Mouse (Mus musculus): Measurements from ENCODE around the gene 4931422A03Rik. TPM values are rescaled to one million over a fixed set of nuclear protein-coding genes. Genes with fewer than 3 reads are reported as not detected.
"Not testable (repeated sequence)": the region's sequence is repeated elsewhere in the genome, so short reads cannot be mapped to it uniquely, and the experiment has no call there.

4931422A03Rik gene
- 2.2 and 2.7 TPM in 2 replicates for polyA plus RNA-seq (2016; fragmentation: Nextera tagmentation; extraction: Ambion mirVana)

GRCm38 (mm10) chr2:104028139-104028723 is at the start of gene 4931422A03Rik:
4931422A03Rik (minus strand) TSS chr2:104028361.
- Histone ChIP-seq H3K9me3 (no peaks in the 10 kb centered on the region), H3K4me1 (peaks cover 14% of the 10 kb centered on the region), H3K9ac (peak within 1 kb of the TSS; percentile 84), H3K27me3 (replicated peaks) (no peaks in the 10 kb centered on the region), H3K27ac (0 out of 2 replicates have a peak within 1 kb of the TSS, but pooled peaks have one; percentile 18), H3K4me3 (peak within 1 kb of the TSS; percentile 71), H3K4me2 (replicated peaks) (peak within 1 kb of the TSS; percentile 92), H3K36me3 (peaks cover 5% of the 10 kb centered on the region; the same call in 1 of the 2 replicates)
- WGBS, result under 1% methylated on average over 32 of the region's 32 CpGs
- ATAC-seq (ENCODE audit: low FRiP score, low read depth), result peak; percentile 72

DNA sequence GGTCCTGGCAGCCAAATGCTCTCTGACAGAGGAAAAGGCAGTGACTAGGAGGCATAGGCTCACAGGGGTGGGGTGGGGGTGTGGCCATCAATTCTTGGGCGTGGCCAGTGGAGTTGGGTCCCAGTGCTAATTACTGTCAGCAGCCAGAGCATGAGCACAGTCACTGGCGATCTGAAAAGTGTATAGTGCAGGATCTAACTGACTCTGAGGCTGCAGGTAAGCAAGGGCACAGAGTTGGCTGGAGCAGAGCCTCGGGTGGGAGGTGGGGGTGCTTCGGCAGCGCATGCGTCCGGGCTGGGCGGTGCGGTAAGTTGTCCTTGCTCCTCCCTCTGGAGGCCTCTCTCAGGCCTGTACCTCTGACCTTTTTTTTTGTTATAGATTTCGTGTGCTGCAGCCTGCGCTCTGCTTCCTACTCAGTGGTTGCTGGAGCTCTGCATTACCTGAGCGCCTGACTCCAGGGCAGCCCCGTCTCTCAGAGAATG is 41.6 kb upstream of the 4931422A03Rik start, which contains the start of gene Cd59b:
Gene Cd59b (plus strand): TSS at position 146 of the 482 bp plus-strand sequence.
- peak within 1 kb of the TSS; percentile 29; the same call in 1 of the 2 replicates for H3K9ac ChIP-seq
- no peaks in the 10 kb centered on the region for H3K4me1 ChIP-seq
- H3K27ac ChIP-seq, result no peak within 1 kb of the TSS
- H3K9me3 ChIP-seq, result no peaks in the 10 kb centered on the region
- H3K36me3 ChIP-seq, result no peaks in the 10 kb centered on the region
- peak; percentile 76 for ATAC-seq (ENCODE audit: low FRiP score, low read depth)
- 3% methylated on average over 13 of the region's 13 CpGs for WGBS
- peak within 1 kb of the TSS; percentile 62 for H3K4me2 ChIP-seq (replicated peaks)
- no peaks in the 10 kb centered on the region for H3K27me3 ChIP-seq (replicated peaks)
- peak within 1 kb of the TSS; percentile 32 for H3K4me3 ChIP-seq

- H3K4me3 ChIP-seq; H3K4me2 ChIP-seq (replicated peaks); H3K36me3 ChIP-seq; H3K9me3 ChIP-seq; H3K27ac ChIP-seq; H3K27me3 ChIP-seq (replicated peaks); H3K4me1 ChIP-seq; ATAC-seq (ENCODE audit: low FRiP score, low read depth); H3K9ac ChIP-seq: not testable (repeated sequence)
- WGBS, result 90% methylated on average over 7 of the region's 7 CpGs
Measured at GRCm38 (mm10) chr2:104068450-104068849, 40.3 kb upstream of the 4931422A03Rik start, which contains the start of gene Gm10799. Gm10799 (minus strand) TSS chr2:104068550.

GRCm38 (mm10) chr2:104065526-104065925 is 37.4 kb upstream of the 4931422A03Rik start, which contains the start of gene Gm10912:
Gm10912 (plus strand) TSS chr2:104065826.
- WGBS, result 92% methylated on average over 6 of the region's 6 CpGs
- H3K4me1 ChIP-seq, result not testable (repeated sequence)

GRCm38 (mm10) chr2:104064152-104064551 is 36.0 kb upstream of the 4931422A03Rik start:
- no peaks in the 10 kb centered on the region for H3K4me1 ChIP-seq
- H3K9me3 ChIP-seq, result no peaks in the 10 kb centered on the region; the same call in 1 of the 2 replicates
- H3K9ac ChIP-seq, result no peak overlapping the region
- H3K36me3 ChIP-seq, result peaks cover 12% of the 10 kb centered on the region
- H3K27ac ChIP-seq, result no peak overlapping the region
- ATAC-seq (ENCODE audit: low FRiP score, low read depth), result no peak
- H3K4me3 ChIP-seq, result no peak overlapping the region
- WGBS, result 88% methylated on average over 2 of the region's 2 CpGs
- no peaks in the 10 kb centered on the region for H3K27me3 ChIP-seq (replicated peaks)
- no peak overlapping the region for H3K4me2 ChIP-seq (replicated peaks)

More at GRCm38 (mm10) chr2:104065526-104065925, 37.4 kb upstream of the 4931422A03Rik start, which contains the start of gene Gm10912:
- ATAC-seq (ENCODE audit: low FRiP score, low read depth); H3K27me3 ChIP-seq (replicated peaks); H3K9me3 ChIP-seq; H3K4me3 ChIP-seq; H3K27ac ChIP-seq; H3K36me3 ChIP-seq; H3K4me2 ChIP-seq (replicated peaks); H3K9ac ChIP-seq: not testable (repeated sequence)

- H3K4me1 ChIP-seq, result no peaks in the 10 kb centered on the region
- peaks cover 17% of the 10 kb centered on the region for H3K36me3 ChIP-seq
- no peaks in the 10 kb centered on the region; the same call in 1 of the 2 replicates for H3K9me3 ChIP-seq
- no peak overlapping the region for H3K4me3 ChIP-seq
- H3K4me2 ChIP-seq (replicated peaks), result no peak overlapping the region
- no peaks in the 10 kb centered on the region for H3K27me3 ChIP-seq (replicated peaks)
- H3K9ac ChIP-seq, result no peak overlapping the region
- no peak for ATAC-seq (ENCODE audit: low FRiP score, low read depth)
- no peak overlapping the region for H3K27ac ChIP-seq
Measured at GRCm38 (mm10) chr2:104062665-104063064, 34.5 kb upstream of the 4931422A03Rik start.

DNA sequence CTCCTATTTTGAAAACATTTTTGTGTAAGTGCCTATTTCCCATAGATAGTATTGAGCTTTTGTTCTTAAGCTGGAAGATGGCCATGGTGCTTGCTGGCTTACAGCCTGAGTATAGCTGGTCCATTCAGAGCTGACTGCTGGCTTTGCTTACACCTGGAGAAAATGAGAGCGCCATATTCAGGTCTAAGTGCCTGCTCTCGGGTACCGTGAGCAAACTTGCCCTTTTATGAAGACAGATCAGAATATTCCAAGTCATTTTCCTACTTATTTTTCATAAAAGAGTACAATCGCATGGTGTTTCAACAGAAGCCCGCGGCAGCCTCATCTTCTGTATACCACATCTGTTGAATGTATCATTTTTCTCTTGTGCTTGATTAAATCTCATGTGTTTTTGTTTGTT is 32.8 kb upstream of the 4931422A03Rik start:
- Histone ChIP-seq H3K4me3 (no peak overlapping the region), H3K4me2 (replicated peaks) (no peak overlapping the region), H3K4me1 (no peaks in the 10 kb centered on the region), H3K36me3 (peaks cover 17% of the 10 kb centered on the region), H3K27me3 (replicated peaks) (no peaks in the 10 kb centered on the region), H3K9ac (no peak overlapping the region), H3K9me3 (no peaks in the 10 kb centered on the region; the same call in 1 of the 2 replicates), H3K27ac (no peak overlapping the region)
- no peak for ATAC-seq (ENCODE audit: low FRiP score, low read depth)
- WGBS, result 98% methylated on average over 6 of the region's 6 CpGs

GRCm38 (mm10) chr2:104059786-104060185 is 31.6 kb upstream of the 4931422A03Rik start:
- no peak for ATAC-seq (ENCODE audit: low FRiP score, low read depth)
- no peaks in the 10 kb centered on the region; the same call in 1 of the 2 replicates for H3K9me3 ChIP-seq
- no peak overlapping the region for H3K9ac ChIP-seq
- no peaks in the 10 kb centered on the region for H3K27me3 ChIP-seq (replicated peaks)
- H3K36me3 ChIP-seq, result peaks cover 23% of the 10 kb centered on the region
- H3K4me3 ChIP-seq, result no peak overlapping the region
- no peak overlapping the region for H3K4me2 ChIP-seq (replicated peaks)
- 76% methylated on average over 10 of the region's 10 CpGs for WGBS
- no peak overlapping the region for H3K27ac ChIP-seq
- no peaks in the 10 kb centered on the region for H3K4me1 ChIP-seq

- peaks cover 32% of the 10 kb centered on the region for H3K36me3 ChIP-seq
- WGBS, result 92% methylated on average over 4 of the region's 4 CpGs
- no peaks in the 10 kb centered on the region; the same call in 1 of the 2 replicates for H3K9me3 ChIP-seq
- H3K4me3 ChIP-seq, result no peak overlapping the region
- no peak overlapping the region for H3K9ac ChIP-seq
- H3K27ac ChIP-seq, result no peak overlapping the region
- H3K27me3 ChIP-seq (replicated peaks), result no peaks in the 10 kb centered on the region
- no peak overlapping the region for H3K4me2 ChIP-seq (replicated peaks)
- ATAC-seq (ENCODE audit: low FRiP score, low read depth), result no peak
- H3K4me1 ChIP-seq, result no peaks in the 10 kb centered on the region
Measured at GRCm38 (mm10) chr2:104058954-104059353, 30.8 kb upstream of the 4931422A03Rik start.

GRCm38 (mm10) chr2:104058381-104058780 is 30.2 kb upstream of the 4931422A03Rik start:
- WGBS, result 87% methylated on average over 1 of the region's 1 CpGs
- Histone ChIP-seq H3K9ac (no peak overlapping the region), H3K36me3 (peaks cover 35% of the 10 kb centered on the region), H3K27me3 (replicated peaks) (no peaks in the 10 kb centered on the region), H3K9me3 (no peaks in the 10 kb centered on the region), H3K4me1 (no peaks in the 10 kb centered on the region), H3K27ac (no peak overlapping the region), H3K4me2 (replicated peaks) (no peak overlapping the region), H3K4me3 (no peak overlapping the region)
- ATAC-seq (ENCODE audit: low FRiP score, low read depth), result no peak

- Histone ChIP-seq H3K27me3 (replicated peaks) (no peaks in the 10 kb centered on the region), H3K9me3 (no peaks in the 10 kb centered on the region), H3K4me3 (no peak overlapping the region), H3K4me2 (replicated peaks) (no peak overlapping the region), H3K36me3 (peaks cover 25% of the 10 kb centered on the region), H3K9ac (no peak overlapping the region), H3K4me1 (no peaks in the 10 kb centered on the region), H3K27ac (no peak overlapping the region)
- 94% methylated on average over 1 of the region's 1 CpGs for WGBS
- ATAC-seq (ENCODE audit: low FRiP score, low read depth), result no peak
Measured at GRCm38 (mm10) chr2:104044479-104045080, 16.4 kb upstream of the 4931422A03Rik start.

DNA sequence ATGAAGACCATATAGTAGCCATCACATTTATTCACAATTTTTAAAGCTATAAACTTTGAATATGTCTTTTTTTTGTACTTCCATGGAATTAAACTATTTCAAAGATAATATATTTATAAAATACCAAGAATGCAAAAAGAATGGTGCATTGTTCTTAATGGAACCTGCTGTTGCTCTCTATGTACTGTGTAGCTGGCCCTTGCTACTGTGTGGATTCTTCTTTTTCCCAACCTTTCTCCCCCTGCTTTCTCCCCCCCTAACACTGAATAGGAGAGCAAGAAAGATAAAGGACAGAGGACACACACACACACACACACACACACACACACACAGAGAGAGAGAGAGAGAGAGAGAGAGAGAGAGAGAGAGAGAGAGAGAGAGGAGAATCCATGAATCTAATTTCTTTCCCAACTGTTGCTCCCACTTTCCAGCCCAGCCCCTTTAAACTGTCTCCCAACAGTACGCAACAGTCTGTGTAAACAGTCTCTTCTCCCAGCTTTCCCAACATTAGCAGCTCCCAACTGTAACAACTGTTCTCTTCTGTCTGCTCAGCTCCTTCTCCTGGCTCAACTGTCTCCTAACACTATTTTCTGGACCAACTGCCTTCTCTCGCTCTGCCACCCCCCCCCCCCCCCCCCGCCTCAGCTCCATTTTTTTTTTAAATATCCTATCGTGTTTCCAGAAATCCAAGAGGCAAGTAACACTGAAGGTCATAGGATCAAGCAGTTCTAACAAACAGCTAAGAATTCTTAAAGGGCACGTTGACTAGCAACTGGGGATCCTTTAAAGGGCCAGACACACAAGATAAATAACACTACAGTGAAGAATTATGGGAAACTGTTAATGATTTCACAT is 15.7 kb upstream of the 4931422A03Rik start:
- H3K9ac ChIP-seq, result no peak overlapping the region
- no peak overlapping the region for H3K4me3 ChIP-seq
- no peak for ATAC-seq (ENCODE audit: low FRiP score, low read depth)
- H3K27ac ChIP-seq, result no peak overlapping the region
- WGBS, result 52% methylated on average over 5 of the region's 5 CpGs
- no peaks in the 10 kb centered on the region for H3K27me3 ChIP-seq (replicated peaks)
- H3K9me3 ChIP-seq, result no peaks in the 10 kb centered on the region
- no peaks in the 10 kb centered on the region for H3K4me1 ChIP-seq
- H3K36me3 ChIP-seq, result peaks cover 31% of the 10 kb centered on the region
- H3K4me2 ChIP-seq (replicated peaks), result no peak overlapping the region
